Mouse (Mus musculus) subcutaneous adipose tissue, adult 2 months (tissue): Measurements from ENCODE around the gene Nmd3. TPM values are rescaled to one million over a fixed set of nuclear protein-coding genes. Genes with fewer than 3 reads are reported as not detected.

Experiments
- polyA plus RNA-seq: library from polyadenylated mRNA; depleted of rRNA; stranded (reverse); fragments of >200 nt; gene quantifications from 2 replicates; pipeline ENCODE4 v1.2.3, GENCODE M21; 2012; ENCODE audit warnings: low replicate concordance; rRNA removed

The Nmd3 gene
- 21.8 and 49.5 TPM in 2 replicates for polyA plus RNA-seq

GRCm38 (mm10) chr3:69721814-69722186 is at the start of gene Nmd3:
Gene Nmd3, plus strand, starts transcription at chr3:69721985.

Other genes with a start within 250 kb of the Nmd3 start
- gene B3galnt1, start 123.0 kb upstream of the Nmd3 start, polyA plus RNA-seq = 18.4 and 20.2 TPM in 2 replicates
- 8.7 TPM in 1 of 2 replicates, not detected in the other for gene Sptssb, start 138.0 kb downstream of the Nmd3 start, polyA plus RNA-seq